Mouse (Mus musculus) liver, postnatal 0 days (tissue): ENCODE measurements around the gene Hsp90aa1. TPM values are rescaled to one million over a fixed set of nuclear protein-coding genes. Genes with fewer than 3 reads are reported as not detected.
A peak's percentile ranks its signal among the peaks of the same experiment; 100 is the strongest.
"Not testable (repeated sequence)": the region's sequence is repeated elsewhere in the genome, so short reads cannot be mapped to it uniquely, and the experiment has no call there.

Experiments used
- ATAC-seq: fragments of 200-750 bp; cut with Nextera tagmentation; 2 replicates; pipeline ENCODE4 v1.8.0; 2017; ENCODE audit warnings: mild to moderate bottlenecking, moderate library complexity
- DNase-seq: peaks from one replicate; pipeline ENCODE4 v3.0.0-alpha.2; 2016
- H3K27ac ChIP-seq: fragments of 300-500 bp; sonication (generic); 2 replicates; pipeline ENCODE4 v1.5.1; 2014; ENCODE audit warnings: antibody characterized with exemption, moderate library complexity, mild to moderate bottlenecking, low read depth
- H3K27me3 ChIP-seq: fragments of 300-500 bp; sonication (generic); 2 replicates; pipeline ENCODE4 v1.6.1; 2014; ENCODE audit warnings: low read length, control low read depth, mixed read lengths; ENCODE audit not compliant: insufficient read depth
- H3K36me3 ChIP-seq: fragments of 300-500 bp; sonication (generic); replicated peaks from 2 replicates; pipeline ENCODE4 v1.6.1; 2014; ENCODE audit warnings: mild to moderate bottlenecking, control low read depth, low read length, moderate library complexity, mixed read lengths; ENCODE audit not compliant: insufficient read depth
- H3K4me1 ChIP-seq: fragments of 300-500 bp; sonication (generic); 2 replicates; pipeline ENCODE4 v1.6.1; 2014; ENCODE audit warnings: antibody characterized with exemption, mild to moderate bottlenecking, control low read depth; ENCODE audit not compliant: insufficient read depth
- H3K4me2 ChIP-seq: fragments of 300-500 bp; sonication (generic); 2 replicates; pipeline ENCODE4 v1.6.1; 2014; ENCODE audit warnings: low read depth, mild to moderate bottlenecking, low read length, moderate library complexity, mixed read lengths
- H3K4me3 ChIP-seq: fragments of 300-500 bp; sonication (generic); 2 replicates; pipeline ENCODE4 v1.5.1; 2014; ENCODE audit warnings: low read depth, low read length
- H3K9ac ChIP-seq: fragments of 300-500 bp; sonication (generic); replicated peaks from 2 replicates; pipeline ENCODE4 v1.6.1; 2014; ENCODE audit warnings: mild to moderate bottlenecking, moderate library complexity
- H3K9me3 ChIP-seq: fragments of 300-500 bp; sonication (generic); 2 replicates; pipeline ENCODE4 v1.6.1; 2016; ENCODE audit warnings: mild to moderate bottlenecking, control low read depth, low read length, mixed read lengths
- CTCF ChIP-seq: sonication (generic); IDR thresholded peaks from 2 replicates; pipeline ENCODE4 v1.5.1; 2016; ENCODE audit warnings: antibody characterized with exemption, low read depth
- EP300 ChIP-seq: IDR thresholded peaks from 2 replicates; pipeline ENCODE4 v1.6.1; 2016; ENCODE audit warnings: antibody characterized with exemption, low read depth, mild to moderate bottlenecking
- WGBS: fragments of 180-500 bp; shearing (Covaris S2); extraction: QIAGEN DNeasy Blood & Tissue Kit; methylation state at CpG from one replicate; pipeline ENCODE4 v1.1.7; 2014; ENCODE audit not compliant: insufficient replicate concordance; 5-methylcytosine and 5-hydroxymethylcytosine counted together
- polyA plus RNA-seq: library from polyadenylated mRNA; unstranded; fragments of >200 nt; fragmentation: Nextera tagmentation; extraction: Ambion mirVana; gene quantifications from 2 replicates; pipeline ENCODE4 v1.2.1, GENCODE M21; 2015

Hsp90aa1 gene
- polyA plus RNA-seq, 1 experiment from 2014 or later, result 250 TPM

DNA sequence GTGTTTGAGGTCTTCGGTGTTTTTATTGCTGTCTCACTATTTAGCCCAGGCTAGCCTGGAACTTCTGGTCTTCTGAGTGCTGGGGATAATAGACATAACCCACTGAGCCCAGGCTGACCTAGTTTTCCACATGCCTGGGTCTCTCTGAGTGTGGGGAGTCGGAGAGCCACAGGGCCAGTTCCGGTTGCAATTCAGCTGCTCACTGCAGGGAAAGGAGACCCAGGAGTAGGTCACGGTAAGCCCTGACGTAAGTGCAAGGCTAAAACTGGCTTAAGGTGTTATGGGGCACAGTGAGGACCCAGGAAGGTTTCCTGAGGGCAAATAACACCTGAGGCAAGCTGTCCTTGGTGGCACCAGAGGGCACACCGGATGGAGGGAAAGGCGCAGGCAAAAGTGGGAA lies 4.9 kb upstream of the Hsp90aa1 start:
- no peak for ATAC-seq
- no peak overlapping the region for H3K9ac ChIP-seq
- H3K4me1 ChIP-seq, result peaks cover 10% of the 10 kb centered on the region
- H3K4me2 ChIP-seq, result peak overlapping the region; percentile 77
- no peaks in the 10 kb centered on the region for H3K9me3 ChIP-seq
- no peak overlapping the region for H3K27ac ChIP-seq
- DNase-seq, result no peak
- H3K27me3 ChIP-seq, result no peaks in the 10 kb centered on the region
- H3K36me3 ChIP-seq, result no peaks in the 10 kb centered on the region
- TF ChIP-seq EP300 (no peak), CTCF (no peak)
- 90% methylated on average over 7 of the region's 7 CpGs for WGBS
- H3K4me3 ChIP-seq, result no peak overlapping the region

DNA sequence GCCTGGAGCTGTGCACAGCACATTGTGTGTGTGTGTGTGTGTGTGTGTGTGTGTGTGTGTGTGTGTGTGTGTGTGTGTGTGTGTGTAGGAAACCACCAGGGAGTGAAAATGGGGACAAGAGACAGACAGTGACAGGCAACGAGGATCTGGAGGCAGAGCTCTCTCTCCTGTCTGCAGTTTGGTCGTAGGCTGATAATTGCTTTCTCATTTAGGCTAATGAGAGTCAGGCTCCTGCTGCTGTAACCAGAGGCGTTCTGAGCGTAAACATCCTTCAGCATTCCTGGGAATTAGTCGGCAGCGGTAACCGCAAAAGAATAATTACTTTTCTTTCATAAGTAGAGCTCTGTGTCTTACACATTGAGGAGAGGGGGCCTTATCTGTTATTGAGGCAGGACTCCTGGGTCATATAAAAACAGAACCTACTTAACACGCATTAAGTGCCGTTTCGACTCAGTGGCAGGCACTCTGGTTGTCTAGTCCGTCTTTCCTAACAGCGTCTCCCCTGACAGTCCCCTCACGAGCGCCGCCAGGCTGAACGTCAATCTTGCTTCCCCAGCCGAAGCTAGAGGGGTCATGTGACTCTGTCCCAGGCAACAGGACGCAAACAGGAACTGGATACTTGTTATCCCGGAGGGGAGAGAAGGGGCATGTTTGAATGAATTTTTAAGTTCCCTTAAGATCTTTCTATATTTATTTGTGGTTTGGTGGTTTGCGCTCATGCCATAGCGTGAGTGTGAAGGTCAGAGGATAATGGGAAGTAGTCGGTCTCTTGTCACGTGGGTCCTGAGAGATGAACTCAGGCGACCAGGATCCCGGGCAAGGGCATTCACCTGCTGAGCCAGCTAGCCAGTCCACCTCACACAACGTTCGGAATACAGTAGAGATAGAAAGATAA lies 4.1 kb upstream of the Hsp90aa1 start:
- 2% methylated on average over 27 of the region's 27 CpGs for WGBS
- H3K27ac ChIP-seq, result peak overlapping the region; percentile 61
- TF ChIP-seq EP300 (no peak), CTCF (peak; percentile 37)

DNA sequence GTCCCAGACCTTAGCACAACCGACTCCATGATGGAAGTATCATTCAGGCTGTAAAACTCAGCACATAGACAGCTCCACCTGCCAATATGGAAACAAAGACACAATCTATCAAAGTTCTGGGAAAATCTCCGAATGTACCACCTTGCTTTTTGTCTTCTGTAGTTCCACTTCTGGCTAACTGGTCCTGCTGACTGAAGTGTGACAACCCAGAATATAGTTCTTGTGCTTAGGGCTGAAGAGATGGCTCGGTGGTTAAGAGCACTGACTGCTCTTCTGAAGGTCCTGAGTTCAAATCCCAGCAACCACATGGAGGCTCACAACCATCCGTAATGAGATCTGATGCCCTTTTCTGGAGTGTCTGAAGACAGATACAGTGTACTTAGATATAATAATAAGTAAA lies 2.9 kb upstream of the Hsp90aa1 start:
- ATAC-seq, result not testable (repeated sequence)
- H3K4me1 ChIP-seq, result peaks cover 16% of the 10 kb centered on the region
- WGBS, result 80% methylated on average over 4 of the region's 4 CpGs

More for the DNA sequence above, 4.1 kb upstream of the Hsp90aa1 start:
- Histone ChIP-seq H3K27me3 (no peaks in the 10 kb centered on the region), H3K4me2 (peak overlapping the region; percentile 77), H3K9ac (peak overlapping the region; percentile 39), H3K36me3 (no peaks in the 10 kb centered on the region), H3K4me1 (peaks cover 10% of the 10 kb centered on the region), H3K4me3 (peak overlapping the region; percentile 38), H3K9me3 (no peaks in the 10 kb centered on the region)
- ATAC-seq (peak; percentile 84), DNase-seq (peak; percentile 71)

DNA sequence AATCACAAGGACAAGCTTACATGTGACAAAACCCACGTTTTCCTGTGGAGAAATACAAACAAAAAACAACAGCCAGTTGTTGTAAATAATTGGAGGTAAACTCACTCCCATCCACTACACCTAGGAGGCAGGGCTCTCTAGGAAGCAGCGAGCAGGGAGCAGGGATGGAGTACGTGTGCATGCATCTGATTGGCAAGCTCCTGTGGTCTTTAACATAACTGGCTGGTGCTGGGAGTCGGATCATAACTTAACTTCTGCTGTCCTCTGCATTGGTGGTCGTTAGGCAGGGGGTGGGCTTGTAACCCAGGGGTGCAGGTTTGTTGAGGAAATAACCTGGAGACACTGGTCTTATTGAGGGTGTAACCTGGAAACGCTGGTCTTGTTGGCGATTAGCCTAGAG lies 1.2 kb upstream of the Hsp90aa1 start:
- Histone ChIP-seq H3K36me3 (no peaks in the 10 kb centered on the region), H3K9me3 (no peaks in the 10 kb centered on the region), H3K4me2 (no peak overlapping the region), H3K27me3 (no peaks in the 10 kb centered on the region), H3K4me1 (peaks cover 17% of the 10 kb centered on the region), H3K9ac (no peak overlapping the region), H3K4me3 (no peak overlapping the region), H3K27ac (no peak overlapping the region)
- no peak for ATAC-seq
- TF ChIP-seq CTCF (no peak), EP300 (no peak)
- WGBS, result 65% methylated on average over 7 of the region's 7 CpGs
- no peak for DNase-seq

More for the DNA sequence above, 2.9 kb upstream of the Hsp90aa1 start:
- not testable (repeated sequence) for H3K9ac ChIP-seq, DNase-seq, H3K27ac ChIP-seq, H3K9me3 ChIP-seq, H3K4me3 ChIP-seq, H3K27me3 ChIP-seq, H3K36me3 ChIP-seq, H3K4me2 ChIP-seq

DNA sequence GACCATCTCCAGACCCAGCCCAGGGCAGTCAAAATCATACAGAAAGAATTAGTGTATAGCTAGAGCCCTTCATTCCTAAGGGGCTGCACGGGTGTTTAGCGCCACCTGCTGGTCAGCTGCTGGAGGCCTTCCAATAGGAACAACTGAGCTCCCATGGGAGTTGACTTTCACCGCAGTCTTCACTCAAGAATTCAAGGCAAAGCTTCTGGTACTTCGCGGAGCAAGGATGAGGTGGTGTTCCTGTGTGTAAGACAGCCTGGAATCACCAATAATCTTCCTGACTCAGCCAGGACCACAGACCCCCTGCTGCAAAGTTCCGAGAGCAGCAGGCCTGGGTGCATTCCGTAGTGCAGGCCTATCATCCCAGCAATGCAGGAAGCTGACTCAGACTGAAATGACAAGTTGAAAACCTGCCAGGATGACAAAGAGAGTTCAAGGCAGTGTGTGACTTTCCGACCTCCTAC lies 512 bp upstream of the Hsp90aa1 start:
- H3K9me3 ChIP-seq, result no peaks in the 10 kb centered on the region
- no peak overlapping the region for H3K27ac ChIP-seq
- 30% methylated on average over 8 of the region's 8 CpGs for WGBS
- no peaks in the 10 kb centered on the region for H3K36me3 ChIP-seq
- H3K9ac ChIP-seq, result no peak overlapping the region
- no peaks in the 10 kb centered on the region for H3K27me3 ChIP-seq
- peaks cover 24% of the 10 kb centered on the region for H3K4me1 ChIP-seq
- peak; percentile 36 for ATAC-seq
- TF ChIP-seq EP300 (peak; percentile 30; the same call in 1 of the 2 replicates), CTCF (peak; percentile 99)
- H3K4me2 ChIP-seq, result no peak overlapping the region
- no peak overlapping the region for H3K4me3 ChIP-seq
- DNase-seq, result peak; percentile 91

DNA sequence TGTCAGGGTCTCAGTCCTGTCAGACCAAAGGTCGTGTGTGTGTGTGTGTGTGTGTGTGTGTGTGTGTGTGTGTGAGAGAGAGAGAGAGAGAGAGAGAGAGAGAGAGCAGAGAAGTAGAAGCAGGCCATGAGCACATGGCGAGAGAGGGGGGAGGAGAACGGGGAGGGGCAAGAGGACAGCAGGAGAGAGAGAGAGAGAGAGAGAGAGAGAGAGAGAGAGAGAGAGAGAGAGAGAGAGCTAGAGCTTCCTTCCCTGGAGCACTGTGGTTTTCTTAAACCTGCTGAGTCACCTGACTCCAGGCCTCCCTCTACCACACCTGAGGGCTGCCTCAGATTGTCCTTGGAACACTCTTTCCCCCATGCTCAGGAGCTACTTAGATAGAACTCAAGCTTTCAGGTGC lies 1.2 kb downstream of the Hsp90aa1 start:
- not testable (repeated sequence) for H3K36me3 ChIP-seq, H3K9ac ChIP-seq, H3K27me3 ChIP-seq, H3K4me3 ChIP-seq, H3K9me3 ChIP-seq, H3K4me2 ChIP-seq, ATAC-seq
- H3K27ac ChIP-seq, result peak overlapping the region; percentile 46; the same call in 1 of the 2 replicates
- WGBS, result 13% methylated on average over 3 of the region's 3 CpGs
- DNase-seq, result peak; percentile 26
- H3K4me1 ChIP-seq, result peaks cover 29% of the 10 kb centered on the region
